Mouse (Mus musculus): ENCODE results near the gene Trim67. TPM values are rescaled to one million over a fixed set of nuclear protein-coding genes. Genes with fewer than 3 reads are reported as not detected.
A peak's percentile ranks its signal among the peaks of the same experiment; 100 is the strongest.

Gene Trim67
- polyA plus RNA-seq, 1 experiment from 2014 or later, result 0.17 TPM

DNA sequence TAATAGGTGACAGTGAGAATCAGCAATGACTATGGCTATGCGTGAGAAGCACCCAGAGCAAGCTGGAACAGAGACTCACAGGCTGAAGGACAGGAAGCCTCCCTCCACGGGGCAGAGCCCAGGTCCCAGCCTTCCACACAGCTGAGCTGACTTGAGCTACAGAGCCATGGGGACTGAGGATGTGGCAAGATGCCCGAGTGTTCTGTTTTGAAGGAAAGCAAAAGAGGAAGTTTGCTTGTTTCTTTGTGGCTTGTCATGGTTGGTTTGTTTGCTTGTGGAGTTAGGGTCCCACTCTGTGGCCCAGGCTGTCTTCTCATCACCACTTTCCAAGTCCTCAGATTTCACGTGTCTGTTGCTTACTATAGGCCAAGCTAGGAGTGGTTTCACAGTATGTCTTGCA, 2.2 kb upstream of the Trim67 start:
- Histone ChIP-seq H3K27me3 (ENCODE audit: control insufficient read depth, insufficient read depth, low read length) (peaks cover 24% of the 10 kb centered on the region), H3K4me1 (ENCODE audit: control insufficient read depth, insufficient read depth, low read length) (peaks cover 27% of the 10 kb centered on the region), H3K9me3 (replicated peaks; ENCODE audit: control insufficient read depth, low read length) (no peaks in the 10 kb centered on the region), H3K27ac (ENCODE audit: low read length) (no peak overlapping the region), H3K4me3 (ENCODE audit: low read length) (no peak overlapping the region), H3K4me2 (ENCODE audit: low read depth, low read length) (no peak overlapping the region), H3K9ac (ENCODE audit: low read length) (no peak overlapping the region), H3K36me3 (ENCODE audit: control insufficient read depth, insufficient read depth) (no peaks in the 10 kb centered on the region)
- 58% methylated on average over 4 of the region's 4 CpGs for WGBS
- ATAC-seq (replicated peaks; ENCODE audit: extremely low read depth, insufficient read depth, low FRiP score), result no peak

DNA sequence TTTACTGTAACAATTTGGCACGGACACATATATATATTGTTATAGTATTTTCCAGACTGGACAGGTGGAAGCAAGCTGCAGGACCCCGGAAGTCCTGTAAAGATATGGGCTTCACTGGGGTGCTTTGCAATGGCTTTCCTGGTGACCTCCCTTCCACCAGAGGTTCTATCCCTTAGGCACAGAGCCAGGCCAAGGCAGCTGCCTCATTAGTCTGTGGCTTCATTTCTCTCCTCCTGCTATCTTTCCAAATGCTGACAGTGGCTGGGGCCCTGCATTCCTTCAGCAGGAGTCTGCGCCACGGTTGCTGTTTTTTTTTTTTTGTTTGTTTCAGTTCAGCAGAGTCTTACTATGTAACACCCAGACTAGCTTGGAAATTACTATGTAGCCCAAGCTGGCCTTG, 1.1 kb upstream of the Trim67 start:
- no peak overlapping the region for H3K9ac ChIP-seq (ENCODE audit: low read length)
- peaks cover 27% of the 10 kb centered on the region for H3K4me1 ChIP-seq (ENCODE audit: control insufficient read depth, insufficient read depth, low read length)
- ATAC-seq (replicated peaks; ENCODE audit: extremely low read depth, insufficient read depth, low FRiP score), result no peak
- peak overlapping the region; percentile 100 for H3K4me2 ChIP-seq (ENCODE audit: low read depth, low read length)
- H3K27ac ChIP-seq (ENCODE audit: low read length), result no peak overlapping the region
- H3K9me3 ChIP-seq (replicated peaks; ENCODE audit: control insufficient read depth, low read length), result no peaks in the 10 kb centered on the region
- 38% methylated on average over 4 of the region's 4 CpGs for WGBS
- H3K4me3 ChIP-seq (ENCODE audit: low read length), result peak overlapping the region; percentile 69
- peaks cover 30% of the 10 kb centered on the region for H3K27me3 ChIP-seq (ENCODE audit: control insufficient read depth, insufficient read depth, low read length)
- no peaks in the 10 kb centered on the region for H3K36me3 ChIP-seq (ENCODE audit: control insufficient read depth, insufficient read depth)

DNA sequence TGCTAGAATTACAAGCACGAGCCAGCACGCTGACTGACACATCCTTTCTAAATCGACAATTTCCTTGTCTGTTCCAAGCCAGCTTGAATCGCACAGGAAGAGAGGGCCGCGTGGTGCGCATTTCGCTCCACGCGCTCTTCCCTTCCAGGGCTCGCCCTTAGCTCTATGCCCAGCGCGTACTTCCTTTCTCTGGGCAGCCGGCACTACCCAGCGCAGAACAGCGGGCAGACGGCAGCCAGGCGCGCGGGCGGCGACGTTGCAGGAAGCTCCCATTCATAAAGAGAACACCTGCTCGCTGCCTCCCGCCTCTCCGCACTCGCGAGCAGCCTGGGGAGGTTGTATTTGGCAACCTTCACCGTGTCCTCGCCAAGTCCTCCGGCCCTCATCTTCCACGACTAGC, 706 bp upstream of the Trim67 start:
- Histone ChIP-seq H3K9ac (ENCODE audit: low read length) (peak overlapping the region; percentile 27; the same call in 1 of the 2 replicates), H3K27me3 (ENCODE audit: control insufficient read depth, insufficient read depth, low read length) (peaks cover 32% of the 10 kb centered on the region)

DNA sequence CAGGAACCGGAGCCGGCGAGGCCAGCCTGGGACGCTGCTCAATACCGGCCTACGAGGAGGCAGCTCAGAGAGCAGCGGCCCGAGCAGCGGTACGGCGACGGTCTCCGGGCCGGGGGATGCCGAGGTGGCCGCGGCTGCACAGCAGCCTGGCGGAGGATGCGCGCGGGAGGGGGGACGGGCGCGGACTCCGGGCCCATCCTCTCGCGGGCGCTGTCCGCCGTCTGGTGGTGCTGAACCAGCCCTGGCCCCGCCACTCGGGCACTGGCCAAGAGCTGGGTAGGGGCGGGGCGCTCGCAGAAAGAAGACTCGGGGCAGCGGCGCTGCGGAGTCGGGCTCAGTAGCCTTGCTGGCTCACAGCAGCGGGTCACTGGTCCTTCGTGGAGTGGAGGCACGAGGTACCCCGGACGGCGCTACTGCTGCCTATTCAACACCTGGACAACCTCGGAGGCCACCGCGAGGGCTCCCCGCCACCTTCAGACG, 320 bp downstream of the Trim67 start:
- Histone ChIP-seq H3K4me1 (ENCODE audit: control insufficient read depth, insufficient read depth, low read length) (peaks cover 27% of the 10 kb centered on the region), H3K9ac (ENCODE audit: low read length) (peak overlapping the region; percentile 5; the same call in 1 of the 2 replicates), H3K9me3 (replicated peaks; ENCODE audit: control insufficient read depth, low read length) (no peaks in the 10 kb centered on the region), H3K36me3 (ENCODE audit: control insufficient read depth, insufficient read depth) (no peaks in the 10 kb centered on the region), H3K4me3 (ENCODE audit: low read length) (peak overlapping the region; percentile 69), H3K27me3 (ENCODE audit: control insufficient read depth, insufficient read depth, low read length) (peaks cover 33% of the 10 kb centered on the region), H3K27ac (ENCODE audit: low read length) (no peak overlapping the region), H3K4me2 (ENCODE audit: low read depth, low read length) (peak overlapping the region; percentile 100)
- ATAC-seq (replicated peaks; ENCODE audit: extremely low read depth, insufficient read depth, low FRiP score), result peak; percentile 85
- under 1% methylated on average over 45 of the region's 51 CpGs for WGBS

More for the DNA sequence above, 706 bp upstream of the Trim67 start:
- no peaks in the 10 kb centered on the region for H3K9me3 ChIP-seq (replicated peaks; ENCODE audit: control insufficient read depth, low read length)
- H3K4me2 ChIP-seq (ENCODE audit: low read depth, low read length), result peak overlapping the region; percentile 100
- ATAC-seq (replicated peaks; ENCODE audit: extremely low read depth, insufficient read depth, low FRiP score), result no peak
- peak overlapping the region; percentile 69 for H3K4me3 ChIP-seq (ENCODE audit: low read length)
- peaks cover 27% of the 10 kb centered on the region for H3K4me1 ChIP-seq (ENCODE audit: control insufficient read depth, insufficient read depth, low read length)
- no peak overlapping the region for H3K27ac ChIP-seq (ENCODE audit: low read length)
- no peaks in the 10 kb centered on the region for H3K36me3 ChIP-seq (ENCODE audit: control insufficient read depth, insufficient read depth)
- WGBS, result 1% methylated on average over 32 of the region's 32 CpGs

DNA sequence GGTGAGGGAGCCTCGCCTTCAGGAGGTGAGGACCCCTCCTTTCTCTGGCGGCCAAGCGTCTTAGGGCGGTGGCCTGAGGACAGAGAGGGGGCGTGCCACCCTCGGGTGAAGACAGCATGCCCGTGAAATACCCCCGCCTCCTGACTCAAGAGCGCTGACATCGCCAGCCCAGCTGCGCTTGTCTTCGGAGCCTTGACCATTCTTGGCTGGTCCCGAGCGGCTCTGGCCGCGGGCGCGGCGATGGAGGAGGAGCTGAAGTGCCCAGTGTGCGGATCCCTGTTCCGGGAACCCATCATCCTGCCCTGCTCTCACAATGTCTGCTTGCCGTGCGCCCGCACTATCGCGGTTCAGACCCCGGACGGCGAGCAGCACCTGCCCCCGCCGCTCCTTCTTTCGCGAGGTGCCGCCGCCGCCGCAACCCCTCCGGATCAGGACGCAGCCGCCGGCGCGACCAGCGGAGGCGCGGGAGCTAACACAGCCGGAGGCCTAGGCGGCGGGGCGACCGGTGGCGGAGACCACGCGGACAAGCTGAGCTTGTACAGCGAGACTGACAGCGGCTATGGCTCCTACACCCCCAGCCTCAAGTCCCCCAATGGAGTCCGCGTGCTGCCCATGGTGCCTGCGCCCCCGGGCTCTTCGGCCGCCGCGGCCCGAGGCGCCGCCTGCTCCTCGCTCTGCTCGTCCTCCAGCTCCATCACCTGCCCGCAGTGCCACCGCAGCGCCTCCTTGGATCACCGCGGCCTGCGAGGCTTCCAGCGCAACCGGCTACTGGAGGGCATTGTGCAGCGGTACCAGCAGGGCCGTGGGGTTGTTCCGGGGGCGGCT, 981 bp downstream of the Trim67 start:
- Histone ChIP-seq H3K36me3 (ENCODE audit: control insufficient read depth, insufficient read depth) (no peaks in the 10 kb centered on the region), H3K27me3 (ENCODE audit: control insufficient read depth, insufficient read depth, low read length) (peaks cover 33% of the 10 kb centered on the region), H3K4me1 (ENCODE audit: control insufficient read depth, insufficient read depth, low read length) (peaks cover 25% of the 10 kb centered on the region), H3K9ac (ENCODE audit: low read length) (no peak overlapping the region), H3K9me3 (replicated peaks; ENCODE audit: control insufficient read depth, low read length) (no peaks in the 10 kb centered on the region), H3K27ac (ENCODE audit: low read length) (no peak overlapping the region), H3K4me2 (ENCODE audit: low read depth, low read length) (peak overlapping the region; percentile 100), H3K4me3 (ENCODE audit: low read length) (peak overlapping the region; percentile 69)
- WGBS, result 1% methylated on average over 79 of the region's 81 CpGs
- no peak for ATAC-seq (replicated peaks; ENCODE audit: extremely low read depth, insufficient read depth, low FRiP score)

DNA sequence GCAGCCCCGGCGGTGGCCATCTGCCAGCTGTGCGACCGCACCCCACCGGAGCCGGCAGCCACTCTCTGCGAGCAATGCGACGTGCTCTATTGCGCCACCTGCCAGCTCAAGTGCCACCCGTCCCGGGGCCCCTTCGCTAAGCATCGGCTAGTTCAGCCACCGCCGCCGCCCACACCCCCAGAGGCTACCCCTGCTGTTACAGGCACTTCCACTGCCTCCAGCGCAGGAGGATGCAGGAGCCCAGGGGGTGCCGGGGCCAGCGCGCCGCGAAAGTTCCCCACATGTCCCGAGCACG, 1.5 kb downstream of the Trim67 start:
- Histone ChIP-seq H3K4me2 (ENCODE audit: low read depth, low read length) (peak overlapping the region; percentile 100), H3K27me3 (ENCODE audit: control insufficient read depth, insufficient read depth, low read length) (peaks cover 35% of the 10 kb centered on the region), H3K4me3 (ENCODE audit: low read length) (peak overlapping the region; percentile 69), H3K9ac (ENCODE audit: low read length) (no peak overlapping the region), H3K4me1 (ENCODE audit: control insufficient read depth, insufficient read depth, low read length) (peaks cover 21% of the 10 kb centered on the region), H3K36me3 (ENCODE audit: control insufficient read depth, insufficient read depth) (no peaks in the 10 kb centered on the region), H3K27ac (ENCODE audit: low read length) (no peak overlapping the region), H3K9me3 (replicated peaks; ENCODE audit: control insufficient read depth, low read length) (no peaks in the 10 kb centered on the region)
- under 1% methylated on average over 25 of the region's 25 CpGs for WGBS
- peak; percentile 41; the same call in 1 of the 2 replicates for ATAC-seq (replicated peaks; ENCODE audit: extremely low read depth, insufficient read depth, low FRiP score)

DNA sequence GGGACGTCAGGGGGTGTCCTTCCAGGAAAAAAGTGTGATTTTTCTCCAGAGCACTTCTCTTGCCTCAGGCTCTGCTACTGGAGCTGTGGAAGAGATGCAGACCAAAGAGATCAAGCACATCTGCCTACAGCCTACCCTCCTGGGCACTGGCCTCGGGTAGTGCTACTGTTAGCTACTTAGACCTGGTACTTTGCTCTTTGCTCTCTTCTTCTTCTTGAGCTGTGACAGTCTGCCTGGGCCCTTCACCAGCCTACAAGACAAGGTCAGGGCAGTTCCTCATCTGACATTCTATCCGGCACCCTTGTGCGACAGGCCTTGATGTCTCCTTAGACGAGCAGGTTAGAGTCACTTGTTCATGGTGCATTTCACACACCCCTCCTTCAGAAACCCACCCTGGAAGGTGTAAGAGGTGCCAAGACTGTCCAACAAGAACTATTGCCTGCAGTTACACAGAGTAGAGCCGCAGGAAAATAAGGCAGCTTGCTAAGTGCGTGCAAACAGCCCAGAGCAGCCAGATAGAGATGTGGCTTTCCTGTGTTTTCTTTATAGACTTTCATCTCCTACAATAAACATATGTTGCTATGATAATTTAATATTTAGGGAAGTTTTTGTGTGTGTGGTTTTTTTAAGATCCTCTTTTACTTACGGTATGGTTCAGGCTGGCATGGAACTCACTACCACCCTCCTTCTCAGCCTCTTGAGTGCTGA, 3.0 kb downstream of the Trim67 start:
- no peak overlapping the region for H3K9ac ChIP-seq (ENCODE audit: low read length)
- no peak for ATAC-seq (replicated peaks; ENCODE audit: extremely low read depth, insufficient read depth, low FRiP score)
- H3K4me1 ChIP-seq (ENCODE audit: control insufficient read depth, insufficient read depth, low read length), result peaks cover 21% of the 10 kb centered on the region
- H3K27ac ChIP-seq (ENCODE audit: low read length), result no peak overlapping the region
- no peak overlapping the region for H3K4me2 ChIP-seq (ENCODE audit: low read depth, low read length)
- peaks cover 36% of the 10 kb centered on the region for H3K27me3 ChIP-seq (ENCODE audit: control insufficient read depth, insufficient read depth, low read length)
- 68% methylated on average over 8 of the region's 8 CpGs for WGBS
- no peak overlapping the region for H3K4me3 ChIP-seq (ENCODE audit: low read length)
- no peaks in the 10 kb centered on the region for H3K9me3 ChIP-seq (replicated peaks; ENCODE audit: control insufficient read depth, low read length)
- H3K36me3 ChIP-seq (ENCODE audit: control insufficient read depth, insufficient read depth), result no peaks in the 10 kb centered on the region

DNA sequence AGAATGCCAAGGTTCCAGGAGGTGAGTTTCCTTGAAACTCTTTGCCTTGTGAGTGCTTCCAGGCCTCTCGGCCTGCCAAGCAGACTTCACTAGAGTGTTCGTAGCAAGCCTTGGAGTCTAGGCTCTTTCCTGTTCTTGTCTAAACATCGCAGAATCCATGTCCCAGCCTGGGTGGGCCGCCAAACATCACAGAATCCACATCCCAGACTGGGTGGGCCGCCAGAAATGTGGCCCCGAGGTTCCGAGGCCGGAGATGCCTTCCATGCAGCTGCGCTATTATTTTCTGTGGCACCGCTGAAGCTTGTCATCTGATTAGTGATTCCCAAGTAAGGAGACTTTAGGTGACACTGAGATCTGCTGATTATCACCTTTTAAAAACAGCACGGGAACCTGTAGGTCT, 7.7 kb downstream of the Trim67 start:
- ATAC-seq (replicated peaks; ENCODE audit: extremely low read depth, insufficient read depth, low FRiP score), result no peak
- WGBS, result 32% methylated on average over 11 of the region's 11 CpGs
- no peak overlapping the region for H3K27ac ChIP-seq (ENCODE audit: low read length)
- H3K4me2 ChIP-seq (ENCODE audit: low read depth, low read length), result no peak overlapping the region
- H3K9ac ChIP-seq (ENCODE audit: low read length), result no peak overlapping the region
- peaks cover 16% of the 10 kb centered on the region for H3K27me3 ChIP-seq (ENCODE audit: control insufficient read depth, insufficient read depth, low read length)
- H3K36me3 ChIP-seq (ENCODE audit: control insufficient read depth, insufficient read depth), result no peaks in the 10 kb centered on the region
- H3K4me3 ChIP-seq (ENCODE audit: low read length), result no peak overlapping the region
- H3K9me3 ChIP-seq (replicated peaks; ENCODE audit: control insufficient read depth, low read length), result no peaks in the 10 kb centered on the region
- no peaks in the 10 kb centered on the region for H3K4me1 ChIP-seq (ENCODE audit: control insufficient read depth, insufficient read depth, low read length)
